Mouse (Mus musculus) hindbrain, embryonic 16.5 days (tissue): ENCODE measurements around the gene Flrt1. TPM values are rescaled to one million over a fixed set of nuclear protein-coding genes. Genes with fewer than 3 reads are reported as not detected.

Experiments used
- ATAC-seq: fragments of 200-750 bp; cut with Nextera tagmentation; 2 replicates; pipeline ENCODE4 v1.8.0; 2017; ENCODE audit warnings: moderate TSS enrichment, moderate library complexity
- H3K27ac ChIP-seq: fragments of 300-500 bp; sonication (generic); 2 replicates; pipeline ENCODE4 v1.5.1; 2014; ENCODE audit warnings: low read depth, mild to moderate bottlenecking, control low read depth, low read length, moderate library complexity
- H3K27me3 ChIP-seq: fragments of 300-500 bp; sonication (generic); replicated peaks from 2 replicates; pipeline ENCODE4 v1.6.1; 2014; ENCODE audit warnings: low read length; ENCODE audit not compliant: control insufficient read depth, insufficient read depth
- H3K36me3 ChIP-seq: fragments of 300-500 bp; sonication (generic); 2 replicates; pipeline ENCODE4 v1.6.1; 2014; ENCODE audit warnings: mild to moderate bottlenecking, low read length, moderate library complexity, mixed read lengths; ENCODE audit not compliant: control insufficient read depth, insufficient read depth
- H3K4me1 ChIP-seq: fragments of 300-500 bp; sonication (generic); 2 replicates; pipeline ENCODE4 v1.6.1; 2014; ENCODE audit warnings: low read depth, low read length; ENCODE audit not compliant: control insufficient read depth, insufficient read depth
- H3K4me2 ChIP-seq: fragments of 300-500 bp; sonication (generic); 2 replicates; pipeline ENCODE4 v1.6.1; 2014; ENCODE audit warnings: mild to moderate bottlenecking, low read length, control low read depth, moderate library complexity
- H3K4me3 ChIP-seq: fragments of 300-500 bp; sonication (generic); 2 replicates; pipeline ENCODE4 v1.5.1; 2014; ENCODE audit warnings: mild to moderate bottlenecking, low read length, control low read depth, moderate library complexity
- H3K9ac ChIP-seq: fragments of 300-500 bp; sonication (generic); 2 replicates; pipeline ENCODE4 v1.6.1; 2014; ENCODE audit warnings: low read depth, mild to moderate bottlenecking, control low read depth, low read length, moderate library complexity
- H3K9me3 ChIP-seq: fragments of 300-500 bp; sonication (generic); 2 replicates; pipeline ENCODE4 v1.6.1; 2014; ENCODE audit warnings: mild to moderate bottlenecking, low read length, moderate library complexity; ENCODE audit not compliant: control insufficient read depth
- WGBS: fragments of 180-500 bp; shearing (Covaris S2); extraction: QIAGEN DNeasy Blood & Tissue Kit; methylation state at CpG from one replicate; pipeline ENCODE4 v1.1.7; 2014; 5-methylcytosine and 5-hydroxymethylcytosine counted together
- polyA plus RNA-seq: library from polyadenylated mRNA; unstranded; fragments of >200 nt; fragmentation: Nextera tagmentation; extraction: Ambion mirVana; gene quantifications from 2 replicates; pipeline ENCODE4 v1.2.1, GENCODE M21; 2015

The Flrt1 gene
- polyA plus RNA-seq, 1 experiment from 2014 or later, result 8.8 TPM

- Histone ChIP-seq H3K9ac (no peak overlapping the region), H3K27ac (no peak overlapping the region), H3K4me3 (no peak overlapping the region), H3K4me2 (no peak overlapping the region), H3K36me3 (no peaks in the 10 kb centered on the region), H3K4me1 (peaks cover 5% of the 10 kb centered on the region), H3K9me3 (no peaks in the 10 kb centered on the region), H3K27me3 (no peaks in the 10 kb centered on the region)
- ATAC-seq, result no peak
- 63% methylated on average over 4 of the region's 4 CpGs for WGBS
Measured at GRCm38 (mm10) chr19:7044279-7044678, 61.2 kb downstream of the Flrt1 start.

Other genes with a start within 250 kb of the Flrt1 start
- gene Ccdc88b, start 247.5 kb downstream of the Flrt1 start, polyA plus RNA-seq, result 0.80 and 0.85 TPM in 2 replicates
- 93.9 and 101 TPM in 2 replicates for gene Trmt112, start 196.0 kb downstream of the Flrt1 start, polyA plus RNA-seq
- 408 and 532 TPM in 2 replicates for gene Prdx5, start 195.6 kb downstream of the Flrt1 start, polyA plus RNA-seq
- gene Esrra, start 183.9 kb downstream of the Flrt1 start, polyA plus RNA-seq, result 17.7 and 17.8 TPM in 2 replicates
- 2.9 and 3.3 TPM in 2 replicates for gene Catsperz, start 180.3 kb downstream of the Flrt1 start, polyA plus RNA-seq
- gene Kcnk4, start 171.2 kb downstream of the Flrt1 start, polyA plus RNA-seq, result 14.4 and 19.1 TPM in 2 replicates
- 96.0 and 109 TPM in 2 replicates for gene Bad, start 163.9 kb downstream of the Flrt1 start, polyA plus RNA-seq
- 67.1 and 77.6 TPM in 2 replicates for gene Gpr137, start 163.2 kb downstream of the Flrt1 start, polyA plus RNA-seq
- gene Ppp1r14b, start 130.8 kb downstream of the Flrt1 start, polyA plus RNA-seq, result 89.4 and 96.8 TPM in 2 replicates
- gene Plcb3, start 129.3 kb downstream of the Flrt1 start, polyA plus RNA-seq, result 13.1 and 13.8 TPM in 2 replicates
- gene Fkbp2, start 125.2 kb downstream of the Flrt1 start, polyA plus RNA-seq, result 159 and 192 TPM in 2 replicates
- gene Vegfb, start 118.1 kb downstream of the Flrt1 start, polyA plus RNA-seq, result 49.6 and 71.2 TPM in 2 replicates
- 22.7 and 24.8 TPM in 2 replicates for gene Dnajc4, start 113.2 kb downstream of the Flrt1 start, polyA plus RNA-seq
- 20.6 and 21.8 TPM in 2 replicates for gene Nudt22, start 109.6 kb downstream of the Flrt1 start, polyA plus RNA-seq
- 22.7 and 25.3 TPM in 2 replicates for gene Trpt1, start 109.6 kb downstream of the Flrt1 start, polyA plus RNA-seq
- 4.0 and 5.7 TPM in 2 replicates for gene Fermt3, start 86.3 kb downstream of the Flrt1 start, polyA plus RNA-seq
- 214 and 236 TPM in 2 replicates for gene Stip1, start 65.8 kb downstream of the Flrt1 start, polyA plus RNA-seq
- 6.3 and 7.1 TPM in 2 replicates for gene Macrod1, start 48.9 kb downstream of the Flrt1 start, polyA plus RNA-seq
- 246 and 249 TPM in 2 replicates for gene Otub1, start 100.6 kb upstream of the Flrt1 start, polyA plus RNA-seq
- 1,071 and 1,270 TPM in 2 replicates for gene Cox8a, start 111.9 kb upstream of the Flrt1 start, polyA plus RNA-seq
- 60.6 and 66.9 TPM in 2 replicates for gene Naa40, start 135.5 kb upstream of the Flrt1 start, polyA plus RNA-seq
- gene Rcor2, start 161.6 kb upstream of the Flrt1 start, polyA plus RNA-seq, result 10.5 and 18.5 TPM in 2 replicates
- 40.5 and 43.2 TPM in 2 replicates for gene Mark2, start 236.1 kb upstream of the Flrt1 start, polyA plus RNA-seq